In the genomic region with DNA sequence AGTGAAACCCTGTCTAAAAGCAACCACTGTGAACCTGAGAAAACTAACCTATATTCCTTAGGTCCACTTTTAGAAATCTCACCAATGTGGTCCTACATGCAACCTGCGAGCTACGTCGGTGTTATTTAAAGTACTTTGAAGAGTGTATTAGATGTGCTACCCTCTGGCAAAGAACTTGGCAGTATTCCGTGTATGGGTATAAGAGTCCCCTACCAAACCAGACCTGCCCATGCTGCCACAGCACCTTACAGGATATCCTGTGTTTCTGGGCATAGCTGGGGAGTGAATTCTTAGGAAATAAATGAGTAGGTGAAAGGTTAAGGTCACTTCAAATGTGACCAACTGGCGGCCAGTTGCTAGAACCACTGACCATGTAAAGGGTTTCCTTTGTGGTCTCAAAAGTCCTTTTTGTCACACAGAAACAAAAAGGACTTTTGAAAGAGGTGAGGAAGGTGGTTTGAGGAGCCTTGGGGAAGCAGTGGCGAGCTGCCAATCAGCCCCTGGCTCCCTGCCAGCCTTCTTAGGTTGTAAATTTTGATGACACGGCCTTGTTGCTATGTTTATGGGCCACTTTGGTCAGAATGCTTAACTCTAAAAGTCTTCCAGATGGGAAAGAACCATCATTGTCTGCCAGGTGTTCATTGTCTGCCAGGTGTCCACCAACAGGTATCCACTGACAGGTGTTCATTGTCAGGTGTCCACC, we compare ENCODE assay signal across 9 mouse cellular contexts. TPM values are rescaled to one million over a fixed set of nuclear protein-coding genes. Genes with fewer than 3 reads are reported as not detected.
DNase-seq lines count a peak whose midpoint lies in the region; ATAC-seq and TF ChIP-seq lines count a peak whose summit lies in the region.
"Had no signal": no experiment of that assay in that cellular context is flagged by ENCODE, and none has a peak within 500 bp of the region (broad histone marks: within the 10 kb centered on the region; RNA-seq: fewer than 3 reads in every experiment).

No protein-coding gene starts in this region.

- H3K4me3 ChIP-seq in hindbrain, embryonic 14.5 days (replicated peaks; ENCODE audit: low read length) = no peak overlapping the region
- H3K4me3 ChIP-seq in forebrain, postnatal 0 days (ENCODE audit: low read depth, low read length) = no peak overlapping the region
- H3K4me3 ChIP-seq: limb, embryonic 12.5 days; stomach, embryonic 15.5 days had no signal

- H3K4me2 ChIP-seq in hindbrain, embryonic 14.5 days (replicated peaks) = no peak overlapping the region
- H3K4me2 ChIP-seq in forebrain, postnatal 0 days (ENCODE audit: low read depth) = no peak overlapping the region
- H3K4me2 ChIP-seq: limb, embryonic 12.5 days; stomach, embryonic 15.5 days had no signal

- no peak for ATAC-seq in hindbrain, embryonic 14.5 days (ENCODE audit: low FRiP score)
- ATAC-seq in forebrain, postnatal 0 days = no peak

- 76% methylated on average over 7 of the region's 7 CpGs for WGBS in hindbrain, embryonic 14.5 days
- 65% methylated on average over 7 of the region's 7 CpGs for WGBS in forebrain, postnatal 0 days

- H3K27me3 ChIP-seq in hindbrain, embryonic 14.5 days (ENCODE audit: control insufficient read depth, insufficient read depth, low read length) = no peaks in the 10 kb centered on the region
- H3K27me3 ChIP-seq in forebrain, postnatal 0 days (ENCODE audit: insufficient read depth, low read length) = no peaks in the 10 kb centered on the region
- H3K27me3 ChIP-seq: limb, embryonic 12.5 days; stomach, embryonic 15.5 days had no signal

- no peak for TF ChIP-seq CTCF in forebrain, postnatal 0 days (IDR thresholded peaks at IDR 0.05; ENCODE audit: low read depth)

- no peak overlapping the region for H3K27ac ChIP-seq in hindbrain, embryonic 14.5 days
- H3K27ac ChIP-seq in forebrain, postnatal 0 days (ENCODE audit: low read depth, low read length) = no peak overlapping the region
- H3K27ac ChIP-seq: limb, embryonic 12.5 days; stomach, embryonic 15.5 days had no signal

- H3K36me3 ChIP-seq in hindbrain, embryonic 14.5 days (replicated peaks; ENCODE audit: control insufficient read depth, insufficient read depth) = no peaks in the 10 kb centered on the region; the same call in 1 of the 2 replicates
- H3K36me3 ChIP-seq in forebrain, postnatal 0 days (ENCODE audit: insufficient read depth) = peaks cover 5% of the 10 kb centered on the region; the same call in 1 of the 2 replicates

- peaks cover 3% of the 10 kb centered on the region; the same call in 1 of the 2 replicates for H3K4me1 ChIP-seq in hindbrain, embryonic 14.5 days (replicated peaks; ENCODE audit: control insufficient read depth, insufficient read depth, low read length)
- no peaks in the 10 kb centered on the region for H3K4me1 ChIP-seq in forebrain, postnatal 0 days (ENCODE audit: insufficient read depth)

- no peak overlapping the region for H3K9ac ChIP-seq in hindbrain, embryonic 14.5 days
- no peak overlapping the region for H3K9ac ChIP-seq in forebrain, postnatal 0 days
- H3K9ac ChIP-seq: limb, embryonic 12.5 days; stomach, embryonic 15.5 days had no signal

- DNase-seq in lung, postnatal 36 days = peak; percentile 44
- DNase-seq in lung, postnatal 25 days (ENCODE audit: low spot score) = no peak
- DNase-seq in NIH3T3 (ENCODE audit: low read depth) = peak; percentile 73
- peak; percentile 83 for DNase-seq in adrenal gland, postnatal 25 days
- peak; percentile 92 for DNase-seq in kidney, postnatal 10 days
- no peak for DNase-seq in hindbrain, embryonic 14.5 days (ENCODE audit: low spot score)
- DNase-seq in forebrain, postnatal 0 days = no peak

- H3K9me3 ChIP-seq in hindbrain, embryonic 14.5 days (ENCODE audit: control insufficient read depth, low read length) = no peaks in the 10 kb centered on the region
- no peaks in the 10 kb centered on the region for H3K9me3 ChIP-seq in forebrain, postnatal 0 days (ENCODE audit: low read length)
- H3K9me3 ChIP-seq: limb, embryonic 12.5 days; stomach, embryonic 15.5 days had no signal

RNA-seq across cellular contexts. Expression of a gene that starts 41.5 kb away (rescaled TPM):
- 84.9 and 101 TPM in 2 replicates for total RNA-seq in adrenal gland, postnatal 25 days (2021)
- polyA plus RNA-seq in hindbrain, embryonic 14.5 days (2014; fragmentation: Nextera tagmentation; extraction: Ambion mirVana) = 45.6 and 47.7 TPM in 2 replicates
- 37.7 and 55.6 TPM in 2 replicates for total RNA-seq in forebrain, postnatal 0 days (2014; rRNA removed)
- 42.2 and 47.2 TPM in 2 replicates for polyA plus RNA-seq in forebrain, postnatal 0 days (2015; fragmentation: Nextera tagmentation; extraction: Ambion mirVana)

Comparison
In these comparisons a context has a peak if more than half of its experiments do, and no peak if none do; other contexts are left out.
1. DNase-seq: peak in lung, postnatal 36 days (single experiment), NIH3T3 (single experiment), adrenal gland, postnatal 25 days (single experiment) and kidney, postnatal 10 days (single experiment); none in lung, postnatal 25 days (single experiment), hindbrain, embryonic 14.5 days (single experiment) and forebrain, postnatal 0 days (single experiment).